Mouse (Mus musculus) stomach, postnatal 0 days (tissue): ENCODE results near the gene Bcl2l14. TPM values are rescaled to one million over a fixed set of nuclear protein-coding genes. Genes with fewer than 3 reads are reported as not detected.

Experiments
- ATAC-seq: fragments of 200-750 bp; cut with Nextera tagmentation; 2 replicates; pipeline ENCODE4 v1.8.0; 2017; ENCODE audit not compliant: low FRiP score, low TSS enrichment
- DNase-seq: peaks from one replicate; pipeline ENCODE4 v3.0.0-alpha.2; 2016; ENCODE audit warnings: low spot score
- H3K27ac ChIP-seq: fragments of 300-500 bp; sonication (generic); replicated peaks from 2 replicates; pipeline ENCODE4 v1.5.1; 2014; ENCODE audit warnings: mild to moderate bottlenecking, control low read depth
- H3K27me3 ChIP-seq: fragments of 300-500 bp; sonication (generic); 2 replicates; pipeline ENCODE4 v1.6.1; 2014; ENCODE audit warnings: low read length; ENCODE audit not compliant: control insufficient read depth, insufficient read depth
- H3K36me3 ChIP-seq: fragments of 300-500 bp; sonication (generic); 2 replicates; pipeline ENCODE4 v1.6.1; 2014; ENCODE audit warnings: low read length, mixed read lengths; ENCODE audit not compliant: control insufficient read depth, insufficient read depth
- H3K4me1 ChIP-seq: fragments of 300-500 bp; sonication (generic); replicated peaks from 2 replicates; pipeline ENCODE4 v1.6.1; 2014; ENCODE audit warnings: antibody characterized with exemption; ENCODE audit not compliant: control insufficient read depth, insufficient read depth
- H3K4me2 ChIP-seq: fragments of 300-500 bp; sonication (generic); replicated peaks from 2 replicates; pipeline ENCODE4 v1.6.1; 2014; ENCODE audit warnings: low read depth, mild to moderate bottlenecking, control low read depth, moderate library complexity
- H3K4me3 ChIP-seq: fragments of 300-500 bp; sonication (generic); 2 replicates; pipeline ENCODE4 v1.5.1; 2014; ENCODE audit warnings: low read depth, low read length, control low read depth
- H3K9ac ChIP-seq: fragments of 300-500 bp; sonication (generic); 2 replicates; pipeline ENCODE4 v1.6.1; 2014; ENCODE audit warnings: mild to moderate bottlenecking, low read length, control low read depth, mixed read lengths
- H3K9me3 ChIP-seq: fragments of 300-500 bp; sonication (generic); 2 replicates; pipeline ENCODE4 v1.6.1; 2016; ENCODE audit warnings: low read length; ENCODE audit not compliant: control insufficient read depth
- CTCF ChIP-seq: IDR thresholded peaks from 2 replicates; pipeline ENCODE4 v1.5.1; 2016; ENCODE audit warnings: antibody characterized with exemption, low read depth, mild to moderate bottlenecking, moderate library complexity
- EP300 ChIP-seq: optimal IDR thresholded peaks from 2 replicates; pipeline ENCODE3; 2016; ENCODE audit warnings: antibody characterized with exemption
- WGBS: fragments of 180-500 bp; shearing (Covaris S2); extraction: QIAGEN DNeasy Blood & Tissue Kit; methylation state at CpG from one replicate; pipeline ENCODE4 v1.1.7; 2014; 5-methylcytosine and 5-hydroxymethylcytosine counted together
- polyA plus RNA-seq: library from polyadenylated mRNA; unstranded; fragments of >200 nt; fragmentation: Nextera tagmentation; extraction: Ambion mirVana; gene quantifications from 2 replicates; pipeline ENCODE4 v1.2.1, GENCODE M21; 2015

The Bcl2l14 gene
- polyA plus RNA-seq, 1 experiment from 2014 or later = 27.4 TPM

- H3K4me2 ChIP-seq = no peak overlapping the region
- WGBS = 62% methylated on average over 5 of the region's 5 CpGs
- no peak overlapping the region for H3K27ac ChIP-seq
- no peaks in the 10 kb centered on the region for H3K9me3 ChIP-seq
- no peak overlapping the region for H3K4me3 ChIP-seq
- TF ChIP-seq CTCF (no peak), EP300 (no peak)
- ATAC-seq (no peak), DNase-seq (no peak)
- H3K4me1 ChIP-seq = no peaks in the 10 kb centered on the region; the same call in 1 of the 2 replicates
- 0 out of 2 replicates have a peak, but pooled peaks cover 2% of the 10 kb centered on the region for H3K36me3 ChIP-seq
- H3K9ac ChIP-seq = no peak overlapping the region
- no peaks in the 10 kb centered on the region for H3K27me3 ChIP-seq
Observed at GRCm38 (mm10) chr6:134442219-134442618, 46.1 kb downstream of the Bcl2l14 start.

GRCm38 (mm10) chr6:134443198-134443904 lies 47.2 kb downstream of the Bcl2l14 start:
- TF ChIP-seq EP300 = no peak
- no peak for TF ChIP-seq CTCF
- Histone ChIP-seq H3K27ac (peak overlapping the region; percentile 93), H3K27me3 (no peaks in the 10 kb centered on the region), H3K9me3 (no peaks in the 10 kb centered on the region), H3K9ac (no peak overlapping the region), H3K36me3 (0 out of 2 replicates have a peak, but pooled peaks cover 2% of the 10 kb centered on the region), H3K4me1 (no peaks in the 10 kb centered on the region; the same call in 1 of the 2 replicates), H3K4me2 (no peak overlapping the region; the same call in 1 of the 2 replicates), H3K4me3 (no peak overlapping the region)
- peak; percentile 93 for ATAC-seq
- 37% methylated on average over 9 of the region's 9 CpGs for WGBS
- DNase-seq = peak; percentile 67

- no peaks in the 10 kb centered on the region; the same call in 1 of the 2 replicates for H3K4me1 ChIP-seq
- peak overlapping the region; percentile 93 for H3K27ac ChIP-seq
- 0 out of 2 replicates have a peak, but pooled peaks cover 2% of the 10 kb centered on the region for H3K36me3 ChIP-seq
- WGBS = 21% methylated on average over 5 of the region's 5 CpGs
- H3K4me2 ChIP-seq = no peak overlapping the region
- TF ChIP-seq EP300 (no peak), CTCF (no peak)
- DNase-seq = peak; percentile 34
- no peak overlapping the region for H3K4me3 ChIP-seq
- H3K9me3 ChIP-seq = no peaks in the 10 kb centered on the region
- ATAC-seq = peak; percentile 67
- H3K27me3 ChIP-seq = no peaks in the 10 kb centered on the region
- H3K9ac ChIP-seq = no peak overlapping the region
Observed at GRCm38 (mm10) chr6:134443925-134444324, 47.8 kb downstream of the Bcl2l14 start.

GRCm38 (mm10) chr6:134448451-134448850 lies 52.3 kb downstream of the Bcl2l14 start:
- WGBS = 92% methylated on average over 12 of the region's 12 CpGs
- Histone ChIP-seq H3K4me2 (no peak overlapping the region), H3K4me1 (no peaks in the 10 kb centered on the region; the same call in 1 of the 2 replicates), H3K36me3 (peaks cover 19% of the 10 kb centered on the region; the same call in 1 of the 2 replicates), H3K4me3 (no peak overlapping the region), H3K27ac (no peak overlapping the region), H3K27me3 (no peaks in the 10 kb centered on the region), H3K9me3 (no peaks in the 10 kb centered on the region), H3K9ac (no peak overlapping the region)
- ATAC-seq (no peak), DNase-seq (no peak)
- TF ChIP-seq CTCF = no peak
- TF ChIP-seq EP300 = no peak

GRCm38 (mm10) chr6:134449958-134450357 lies 53.8 kb downstream of the Bcl2l14 start:
- WGBS = 64% methylated on average over 11 of the region's 11 CpGs
- Histone ChIP-seq H3K27me3 (no peaks in the 10 kb centered on the region), H3K27ac (no peak overlapping the region), H3K9ac (no peak overlapping the region), H3K36me3 (peaks cover 27% of the 10 kb centered on the region; the same call in 1 of the 2 replicates), H3K4me2 (no peak overlapping the region), H3K4me3 (no peak overlapping the region), H3K4me1 (no peaks in the 10 kb centered on the region), H3K9me3 (no peaks in the 10 kb centered on the region)
- DNase-seq = no peak
- ATAC-seq = no peak
- no peak for TF ChIP-seq EP300
- TF ChIP-seq CTCF = no peak

- ATAC-seq (peak; percentile 64), DNase-seq (no peak)
- no peak overlapping the region for H3K27ac ChIP-seq
- no peaks in the 10 kb centered on the region for H3K27me3 ChIP-seq
- H3K9ac ChIP-seq = no peak overlapping the region
- no peaks in the 10 kb centered on the region for H3K4me1 ChIP-seq
- H3K4me2 ChIP-seq = no peak overlapping the region
- H3K4me3 ChIP-seq = no peak overlapping the region
- peaks cover 29% of the 10 kb centered on the region; the same call in 1 of the 2 replicates for H3K36me3 ChIP-seq
- WGBS = 44% methylated on average over 14 of the region's 14 CpGs
- TF ChIP-seq CTCF (no peak), EP300 (no peak)
- H3K9me3 ChIP-seq = no peaks in the 10 kb centered on the region
Observed at GRCm38 (mm10) chr6:134450661-134451119, 54.6 kb downstream of the Bcl2l14 start.
